Mouse (Mus musculus) gastrocnemius, adult 18-20 months (tissue): ENCODE results near the gene Elp5. TPM values are rescaled to one million over a fixed set of nuclear protein-coding genes. Genes with fewer than 3 reads are reported as not detected.

ENCODE experiments used
- DNase-seq: peaks from one replicate; pipeline ENCODE4 v3.0.0; 2021; ENCODE audit warnings: low spot score
- total RNA-seq, 2 experiments: library from RNA; stranded (reverse); gene quantifications; 2 replicates each; pipeline ENCODE4 v1.2.3; 2021

The Elp5 gene
- total RNA-seq, 2 experiments from 2014 or later, result 35.1 to 35.3 TPM

DNA sequence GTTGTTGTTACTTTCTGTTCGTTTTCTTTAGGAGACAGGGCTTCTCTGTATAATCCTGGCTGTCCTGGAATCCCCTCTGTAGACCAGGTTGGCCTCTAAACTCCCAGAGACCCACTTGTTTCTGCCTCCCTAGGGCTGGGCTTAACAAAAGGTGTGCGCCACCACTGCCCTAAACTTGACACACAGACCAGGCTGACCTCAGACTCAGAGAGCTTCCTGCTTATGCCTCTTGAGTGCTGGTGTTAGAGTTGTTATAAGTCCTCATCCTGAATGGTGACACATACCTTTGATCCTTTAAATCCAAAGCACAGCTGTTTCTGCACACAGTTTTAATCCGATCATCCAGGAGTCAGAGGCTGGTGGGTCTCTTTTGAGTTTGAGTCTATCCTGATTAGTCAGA is 10.6 kb upstream of the Elp5 start:
- no peak for DNase-seq

DNA sequence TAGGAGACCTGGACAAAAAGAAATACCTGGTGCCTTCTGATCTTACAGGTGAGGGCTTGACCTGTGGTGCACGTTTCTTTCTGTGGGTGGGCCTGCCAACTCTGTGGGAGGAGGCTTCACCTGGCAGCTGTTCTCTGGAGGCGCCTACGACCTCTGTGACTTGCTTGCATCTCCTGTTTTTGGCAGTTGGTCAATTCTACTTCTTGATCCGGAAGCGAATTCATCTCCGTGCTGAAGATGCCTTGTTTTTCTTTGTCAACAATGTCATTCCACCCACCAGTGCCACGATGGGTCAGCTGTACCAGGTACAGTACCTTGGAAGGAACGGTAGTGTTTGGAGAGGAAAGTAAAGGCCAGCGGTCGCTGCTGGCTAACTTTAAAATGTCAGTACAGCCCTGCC is 10.1 kb upstream of the Elp5 start:
- DNase-seq, result no peak

DNA sequence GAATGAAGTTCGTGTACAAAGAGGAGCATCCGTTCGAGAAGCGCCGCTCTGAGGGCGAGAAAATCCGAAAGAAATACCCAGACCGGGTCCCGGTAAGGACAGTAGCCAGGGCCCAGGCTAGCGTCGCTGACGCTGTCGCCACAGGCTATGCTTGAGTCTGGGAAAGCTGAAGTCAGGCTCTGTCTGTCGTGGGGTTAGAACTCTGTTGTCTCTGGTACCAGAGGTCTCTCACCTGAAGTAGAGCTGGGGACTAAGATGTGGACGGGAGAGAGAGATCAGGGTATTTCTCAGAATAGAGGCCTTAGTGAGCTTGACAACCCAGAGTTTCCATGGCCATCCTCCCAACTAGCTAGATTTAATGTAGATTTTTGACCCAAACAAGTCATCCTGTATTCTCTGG is 9.4 kb upstream of the Elp5 start:
- DNase-seq, result no peak

DNA sequence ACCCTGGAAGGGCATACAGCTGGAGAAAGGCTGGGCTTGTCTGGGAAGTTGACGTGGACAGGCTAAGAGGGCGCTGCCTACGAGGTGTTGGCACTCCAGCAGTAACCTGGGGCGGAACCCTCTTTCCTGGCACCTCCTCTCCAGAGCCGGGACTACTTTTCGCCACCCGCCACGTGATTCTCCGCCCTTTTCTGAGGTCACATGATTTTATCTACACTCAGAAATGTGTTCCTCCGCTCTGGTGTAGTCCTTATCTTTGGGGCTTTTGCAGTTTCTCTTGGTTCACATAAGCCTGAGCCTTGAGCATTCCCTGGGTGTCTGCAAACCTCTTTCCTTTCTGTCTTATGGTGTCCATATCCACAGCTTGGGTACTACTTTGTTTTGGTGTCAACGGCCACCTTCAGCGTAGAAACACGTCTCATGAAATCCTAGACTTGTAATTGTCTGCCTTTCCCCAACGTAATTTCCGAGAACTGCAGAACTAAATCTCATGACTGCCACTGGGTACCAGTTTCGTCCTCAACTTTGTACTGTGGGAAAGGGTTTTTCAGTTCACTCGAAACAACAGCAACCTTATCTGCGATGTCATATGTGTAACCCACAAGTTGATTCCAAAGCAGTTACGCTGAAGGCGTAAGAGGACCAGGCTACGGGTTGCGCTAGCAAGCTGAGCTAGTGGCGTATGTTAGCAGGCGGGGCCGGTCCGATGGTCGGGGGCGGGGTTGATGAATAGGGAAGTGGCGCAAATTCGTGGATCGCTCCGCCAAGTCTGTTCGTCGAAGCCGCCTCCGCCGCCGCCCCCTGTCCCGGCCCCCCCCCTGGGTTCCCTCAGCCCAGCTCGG is 8.8 kb upstream of the Elp5 start, which contains the start of gene Gabarap:
TSS of gene Gabarap (plus strand) at position 294 of the 842 bp plus-strand sequence.
- DNase-seq, result peak; percentile 97

DNA sequence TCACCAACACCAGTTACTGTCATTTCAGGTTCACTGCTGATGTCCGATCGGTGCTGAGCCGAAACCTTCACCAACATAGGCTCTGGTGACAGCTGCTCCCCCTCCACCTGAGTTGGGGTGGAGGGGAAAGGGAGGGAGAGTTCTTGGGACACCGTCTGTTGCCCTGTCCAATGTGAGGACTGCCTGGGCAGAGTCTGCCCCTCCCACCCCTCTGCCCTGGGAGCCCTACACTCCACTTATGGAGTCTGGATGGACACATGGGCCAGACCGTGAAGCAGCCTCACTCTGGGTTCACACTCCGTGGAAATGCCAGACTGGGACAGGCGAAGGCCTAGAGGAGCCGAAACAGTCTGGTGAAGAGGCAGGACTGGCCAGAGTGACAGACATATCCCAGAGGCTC is 7.6 kb upstream of the Elp5 start:
- no peak for DNase-seq

DNA sequence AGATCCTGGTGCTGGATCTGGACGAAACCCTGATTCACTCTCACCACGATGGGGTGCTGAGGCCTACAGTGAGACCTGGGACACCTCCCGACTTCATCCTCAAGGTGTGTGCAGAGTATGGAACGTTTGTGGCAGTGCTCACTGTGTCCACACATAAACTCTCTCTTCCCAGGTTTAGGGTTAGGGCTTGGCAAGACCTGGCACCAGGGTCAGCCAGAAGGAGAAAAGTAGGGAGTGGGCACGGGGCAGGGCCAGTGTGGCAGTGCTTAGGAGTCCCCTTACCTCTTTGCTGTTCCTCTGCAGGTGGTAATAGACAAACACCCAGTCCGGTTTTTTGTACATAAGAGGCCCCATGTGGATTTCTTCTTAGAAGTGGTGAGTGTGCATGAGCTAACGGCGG is 2.1 kb upstream of the Elp5 start:
- DNase-seq, result no peak

DNA sequence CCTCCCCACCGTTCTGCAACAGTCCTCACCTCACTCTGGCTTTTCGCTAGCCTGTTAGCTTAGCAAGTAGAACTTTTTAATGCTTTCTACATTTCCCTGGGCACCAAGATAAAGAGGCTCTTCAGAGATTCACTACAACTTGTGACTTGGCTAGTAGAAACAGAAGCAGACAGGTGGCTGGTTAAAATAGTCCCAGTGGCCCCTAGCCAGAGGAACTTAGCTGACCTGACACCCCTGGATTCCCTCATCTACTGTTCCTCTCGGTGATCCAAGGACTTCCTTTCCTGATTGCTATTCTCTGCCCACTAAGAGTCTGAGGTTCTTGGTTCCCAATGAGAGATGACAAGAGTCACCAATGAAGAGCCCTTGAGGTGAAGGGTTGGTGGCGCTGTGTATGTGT is 1.1 kb upstream of the Elp5 start:
- peak; percentile 81 for DNase-seq

DNA sequence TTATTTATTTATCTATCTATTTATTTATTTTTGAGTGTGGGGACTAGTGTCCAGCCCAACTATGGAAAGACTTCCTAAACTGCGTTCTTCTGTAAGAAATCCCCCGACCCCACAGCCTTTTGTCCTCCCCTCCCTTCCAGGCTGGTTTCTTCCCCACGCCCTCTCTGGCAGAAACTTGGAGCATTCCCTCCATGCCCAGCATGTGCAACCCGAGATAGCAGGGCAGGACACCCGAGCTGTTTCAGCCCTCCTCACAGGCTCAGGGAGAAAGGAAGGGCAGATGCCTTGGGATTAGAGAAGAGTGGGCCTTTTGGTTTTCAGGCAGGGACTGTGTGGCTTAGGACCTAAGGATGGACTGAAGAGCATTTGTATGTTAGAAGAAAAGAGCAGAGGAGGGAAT is 560 bp upstream of the Elp5 start:
- DNase-seq, result peak; percentile 77

DNA sequence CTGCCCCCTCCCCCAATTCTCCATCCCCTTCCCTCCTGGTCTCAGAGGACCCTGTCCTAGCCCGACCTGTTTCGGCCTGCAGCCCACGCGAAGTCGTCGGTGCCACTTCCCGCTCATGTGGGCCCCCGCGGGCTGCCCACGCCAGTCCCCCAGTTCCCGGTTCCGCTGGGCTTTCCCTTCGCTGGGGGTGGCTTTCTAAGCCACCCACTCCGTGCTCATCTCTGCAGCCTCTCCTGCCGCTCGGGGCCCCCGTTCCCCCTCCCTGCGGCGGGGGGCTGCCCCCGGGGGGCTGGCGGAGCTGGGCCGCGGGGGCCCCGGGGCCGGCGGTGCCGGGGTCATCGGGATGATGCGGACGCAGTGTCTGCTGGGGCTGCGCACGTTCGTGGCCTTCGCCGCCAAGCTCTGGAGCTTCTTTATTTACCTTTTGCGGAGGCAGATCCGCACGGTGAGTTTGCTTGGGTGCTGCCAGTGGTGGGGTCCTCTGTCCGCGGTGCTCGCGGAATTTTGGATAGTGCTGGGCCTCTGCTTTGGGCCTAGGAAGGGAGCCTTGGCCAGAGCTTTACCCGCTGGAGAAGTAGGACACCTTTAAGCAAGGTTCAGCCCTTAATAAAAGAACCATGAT is 1.1 kb downstream of the Elp5 start, which contains the start of gene Ctdnep1:
TSS of gene Ctdnep1 (plus strand) at position 16 of the 622 bp plus-strand sequence.
- peak; percentile 31 for DNase-seq

DNA sequence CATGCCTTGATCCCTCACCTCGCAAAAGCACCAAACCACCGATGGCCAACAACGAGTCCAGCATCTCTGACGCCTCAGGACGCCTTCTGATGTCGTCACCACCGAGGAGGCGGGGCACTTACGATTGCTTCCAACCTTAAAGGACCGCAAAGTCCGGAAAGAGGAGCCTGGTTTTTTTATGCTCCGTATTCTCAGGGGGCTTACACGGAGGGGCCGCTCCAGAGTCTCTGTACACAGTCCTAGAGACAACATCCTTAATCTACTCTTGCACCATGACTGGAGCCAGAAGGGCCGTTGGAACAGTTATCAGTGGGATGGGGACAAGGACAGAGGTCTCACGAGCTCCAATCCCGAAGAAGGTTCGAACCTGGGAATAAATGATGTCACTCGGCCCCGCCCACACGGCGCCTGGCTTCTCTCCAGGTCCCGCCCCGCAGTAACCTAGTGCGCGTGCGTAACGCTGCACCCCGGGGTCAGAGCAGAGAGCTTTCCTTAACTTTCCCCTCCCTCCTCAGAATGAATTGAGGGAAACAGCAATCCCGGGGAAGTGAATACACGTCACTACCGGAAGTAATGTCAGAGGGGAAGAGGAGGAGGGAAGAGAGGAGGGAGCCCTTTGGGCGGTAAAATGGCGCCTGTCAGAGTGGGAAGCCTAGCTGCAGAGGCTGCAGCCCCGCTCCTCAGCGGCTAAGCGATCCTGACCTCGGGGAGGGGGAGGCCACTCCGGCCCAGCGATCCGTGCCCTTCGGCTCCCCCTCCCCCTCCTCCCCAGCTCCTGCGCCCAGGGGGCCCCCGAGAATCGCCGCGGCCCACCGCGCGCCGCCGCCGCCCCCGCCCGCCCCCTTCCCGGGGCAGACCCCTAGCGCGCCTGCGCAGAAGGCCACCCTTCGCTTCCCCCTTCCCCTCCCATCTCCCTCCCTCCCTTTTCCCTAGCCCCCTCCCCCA is 1.8 kb downstream of the Elp5 start:
- DNase-seq, result peak; percentile 98

DNA sequence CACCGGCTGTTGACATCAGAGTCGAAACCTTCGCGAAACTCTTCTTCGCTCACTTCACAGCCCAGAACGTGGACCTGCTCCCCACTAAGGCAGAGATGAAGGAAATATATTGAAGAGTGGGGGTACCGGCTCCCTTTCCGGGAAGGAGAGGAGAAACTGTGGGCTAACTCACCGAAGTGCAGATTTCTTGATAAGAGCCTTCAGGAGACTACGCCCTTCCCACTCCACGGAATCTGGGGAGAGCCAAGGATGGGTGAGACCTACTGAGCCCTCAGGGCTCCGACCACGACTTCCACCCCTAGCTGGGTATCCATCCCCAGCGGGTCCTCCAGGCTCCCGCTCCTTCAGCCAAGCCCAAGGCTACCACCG is 2.5 kb downstream of the Elp5 start:
- DNase-seq, result no peak

DNA sequence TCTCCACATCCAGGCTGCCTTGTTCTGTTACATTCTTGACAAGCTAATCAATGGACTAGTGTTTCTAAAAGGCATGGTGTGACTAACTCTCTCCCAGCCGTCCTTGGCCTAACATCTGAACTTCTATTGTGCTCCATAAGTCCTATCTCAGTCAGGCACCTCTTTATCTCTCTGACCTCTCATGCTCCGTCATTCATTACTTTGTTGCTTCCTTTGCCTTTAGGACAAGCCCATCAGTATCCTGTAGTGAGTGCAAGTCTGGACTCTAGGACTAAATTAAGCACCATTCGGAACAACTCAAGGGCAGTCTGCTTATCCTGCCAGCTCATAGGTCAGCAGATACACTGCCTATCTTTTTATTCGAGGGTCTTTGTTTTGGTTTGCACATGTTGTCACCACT is 6.0 kb downstream of the Elp5 start:
- no peak for DNase-seq

DNA sequence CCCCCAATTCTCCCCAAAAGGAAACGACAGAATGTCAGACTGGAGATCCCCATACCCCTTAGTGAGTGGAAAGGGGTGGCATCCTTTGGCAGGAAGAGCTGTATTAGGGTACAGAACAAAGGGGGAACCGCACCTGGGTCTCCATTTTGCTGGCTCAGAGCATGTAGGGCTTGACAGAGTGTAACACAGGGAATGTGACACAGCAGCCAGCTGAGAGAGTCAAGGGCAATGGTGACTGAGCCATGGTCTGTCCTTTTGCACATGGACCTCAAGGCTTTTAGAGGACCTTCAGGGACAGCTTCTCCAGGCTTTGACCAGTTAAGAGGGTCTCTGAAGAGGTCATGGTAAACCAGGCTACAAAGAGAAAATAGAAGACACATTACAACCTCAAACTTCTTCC is 7.4 kb downstream of the Elp5 start:
- no peak for DNase-seq

DNA sequence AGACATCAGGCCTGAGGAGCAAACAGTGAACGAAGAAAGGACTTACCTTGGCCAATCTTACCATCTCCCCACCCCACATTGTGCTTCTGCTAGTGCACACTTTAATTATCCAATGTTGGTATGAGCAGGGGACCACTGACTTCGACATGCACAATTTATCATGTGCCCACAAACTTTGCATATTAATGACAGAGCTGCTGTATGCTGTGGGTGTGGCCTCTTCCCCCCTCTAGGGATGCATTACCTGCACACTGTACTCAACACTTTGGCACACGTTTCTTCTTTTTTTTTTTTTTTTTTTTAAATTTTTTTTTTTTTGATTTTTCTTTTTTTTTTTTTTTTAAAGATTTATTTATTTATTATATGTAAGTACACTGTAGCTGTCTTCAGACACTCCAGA is 11.5 kb downstream of the Elp5 start:
- no peak for DNase-seq

DNA sequence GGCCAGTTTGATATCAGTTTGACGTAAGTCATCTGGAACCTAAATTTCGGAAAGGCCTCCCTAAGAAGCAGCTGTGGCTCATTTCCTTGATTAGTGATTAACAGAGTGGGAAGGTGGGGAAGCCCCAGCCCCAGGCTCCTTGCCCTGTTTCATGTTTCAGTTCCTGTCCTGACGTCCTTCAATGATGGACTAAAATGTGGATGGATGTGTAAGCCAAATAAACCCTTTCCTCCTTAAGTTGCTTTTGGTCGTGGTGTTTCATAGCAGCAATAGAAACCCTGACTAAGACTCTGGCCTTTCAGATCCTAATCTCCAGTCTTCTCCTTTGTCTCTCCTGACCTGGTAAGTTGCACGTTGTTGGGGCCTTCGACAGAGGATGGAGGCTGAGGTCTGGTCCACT is 12.1 kb downstream of the Elp5 start:
- DNase-seq, result no peak

DNA sequence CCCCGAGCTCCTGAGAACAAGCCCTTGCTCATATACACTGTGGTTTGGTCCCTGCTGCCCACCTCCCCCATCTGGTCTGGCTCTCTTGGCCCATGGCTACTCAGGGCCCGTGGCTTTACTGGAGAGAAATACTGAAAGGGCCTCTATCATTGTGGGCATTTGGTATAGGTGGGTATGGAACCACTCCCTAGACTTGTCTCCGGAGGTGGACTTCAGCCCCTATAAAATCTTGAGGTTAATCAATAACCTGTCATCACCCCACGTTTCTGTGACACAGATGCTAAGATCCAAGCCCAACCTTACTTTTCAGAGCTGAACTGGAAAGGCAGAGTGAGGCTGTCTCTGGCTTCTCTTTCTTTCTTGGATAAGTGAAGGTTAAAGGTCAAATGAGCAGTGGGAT is 13.5 kb downstream of the Elp5 start:
- DNase-seq, result no peak

DNA sequence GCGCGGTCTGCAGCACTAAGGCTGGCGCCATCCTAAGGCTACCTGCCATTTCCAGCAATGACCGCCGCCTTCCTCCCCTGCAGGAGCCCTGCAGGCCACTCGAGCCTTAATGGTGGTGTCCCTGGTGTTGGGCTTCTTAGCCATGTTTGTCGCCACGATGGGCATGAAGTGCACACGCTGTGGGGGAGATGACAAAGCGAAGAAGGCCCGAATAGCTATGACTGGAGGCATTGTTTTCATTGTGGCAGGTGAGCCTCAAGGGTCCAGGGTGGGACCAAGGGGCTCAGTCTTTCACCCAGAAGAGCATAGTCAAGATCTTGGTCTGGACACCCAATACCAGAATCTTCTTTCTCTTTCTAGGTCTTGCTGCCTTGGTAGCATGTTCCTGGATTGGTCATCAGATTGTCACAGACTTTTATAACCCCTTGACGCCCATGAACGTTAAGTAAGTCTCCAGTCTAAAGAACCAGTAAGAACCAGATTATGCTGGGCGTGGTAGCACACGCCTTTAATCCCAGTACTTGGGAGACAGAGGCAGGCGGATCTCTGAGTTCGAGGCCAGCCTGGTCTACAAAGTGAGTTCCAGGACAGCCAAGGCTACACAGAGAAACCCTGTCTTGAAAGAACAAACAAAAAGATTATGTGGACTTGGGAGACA is 15.3 kb downstream of the Elp5 start:
- DNase-seq, result no peak

DNA sequence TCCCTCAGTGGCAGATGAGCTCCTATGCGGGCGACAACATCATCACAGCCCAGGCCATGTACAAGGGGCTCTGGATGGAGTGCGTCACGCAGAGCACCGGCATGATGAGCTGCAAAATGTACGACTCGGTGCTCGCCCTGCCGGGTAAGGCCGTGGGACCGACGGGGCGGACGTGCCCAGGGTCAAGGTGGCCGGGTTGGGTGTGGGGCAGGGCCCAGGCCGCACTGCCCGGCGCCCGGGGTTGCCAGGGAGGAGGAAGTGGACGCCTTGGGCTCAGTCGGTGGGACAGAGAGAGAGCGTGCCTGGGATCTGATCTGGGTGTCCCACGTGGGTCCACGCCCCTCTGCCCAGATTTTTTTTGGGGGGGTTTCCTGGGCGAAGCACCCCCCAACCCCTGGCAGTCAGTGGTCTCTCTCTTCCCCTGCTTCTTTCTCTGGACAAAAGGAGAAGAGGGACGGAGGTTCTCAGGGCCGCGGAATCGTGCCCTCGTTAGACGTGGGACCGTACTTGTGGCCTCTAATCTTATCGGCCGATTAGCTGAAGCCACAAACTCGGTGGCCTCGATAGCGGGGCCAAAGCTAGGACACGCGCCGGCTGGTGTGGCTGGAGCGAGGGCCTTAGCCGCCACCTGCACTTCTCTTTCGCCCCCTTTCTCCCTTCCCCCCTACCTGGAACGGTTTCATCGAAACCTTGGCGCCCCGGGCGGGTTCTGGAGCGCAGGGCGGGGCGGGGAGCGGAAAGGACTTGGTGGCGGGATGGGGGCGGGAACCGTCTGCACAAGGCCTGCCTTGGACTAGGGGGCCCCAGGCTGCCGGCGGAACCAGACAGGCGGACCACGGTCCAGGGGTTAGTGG is 16.1 kb downstream of the Elp5 start:
- DNase-seq, result no peak

DNA sequence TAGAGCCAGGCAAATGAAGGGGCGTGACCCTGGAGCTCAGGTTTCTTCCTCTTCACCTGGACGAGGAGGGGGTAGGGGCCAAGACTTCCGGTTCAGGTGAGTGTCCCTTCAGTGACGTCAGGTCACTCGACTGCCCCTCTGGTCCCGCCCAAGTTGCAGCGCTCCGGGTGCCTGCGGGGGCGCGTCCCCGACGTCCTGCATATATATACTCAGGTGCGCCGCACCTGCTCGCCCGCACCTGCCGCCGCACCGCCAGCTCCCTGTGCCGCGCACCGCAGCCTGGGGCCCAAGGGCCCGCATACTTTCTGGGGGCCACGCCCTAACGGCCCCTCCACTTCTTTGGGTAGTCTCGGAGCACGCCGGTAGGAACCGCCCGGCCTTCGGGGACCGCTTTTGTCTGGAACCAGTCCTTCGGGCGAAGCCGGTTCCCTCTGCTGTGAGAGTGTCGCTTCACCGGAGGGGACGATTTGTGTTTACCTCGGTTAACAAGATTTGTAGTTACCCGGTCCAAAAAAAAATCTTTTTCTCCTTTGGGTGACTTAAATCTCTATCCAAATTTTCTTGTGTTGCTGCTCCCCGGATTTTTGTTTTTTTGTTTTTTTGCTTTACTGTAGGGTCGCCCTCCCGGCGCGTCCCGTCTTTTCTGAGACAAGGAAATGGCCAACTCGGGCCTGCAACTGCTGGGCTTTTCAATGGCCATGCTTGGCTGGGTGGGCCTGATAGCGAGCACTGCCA is 16.9 kb downstream of the Elp5 start:
- no peak for DNase-seq
